Mouse (Mus musculus): Measurements from ENCODE around the gene Tm6sf1. TPM values are rescaled to one million over a fixed set of nuclear protein-coding genes. Genes with fewer than 3 reads are reported as not detected.

Gene Tm6sf1
- polyA plus RNA-seq (2012; rRNA removed): 39.2 and 40.9 TPM in 2 replicates

DNA sequence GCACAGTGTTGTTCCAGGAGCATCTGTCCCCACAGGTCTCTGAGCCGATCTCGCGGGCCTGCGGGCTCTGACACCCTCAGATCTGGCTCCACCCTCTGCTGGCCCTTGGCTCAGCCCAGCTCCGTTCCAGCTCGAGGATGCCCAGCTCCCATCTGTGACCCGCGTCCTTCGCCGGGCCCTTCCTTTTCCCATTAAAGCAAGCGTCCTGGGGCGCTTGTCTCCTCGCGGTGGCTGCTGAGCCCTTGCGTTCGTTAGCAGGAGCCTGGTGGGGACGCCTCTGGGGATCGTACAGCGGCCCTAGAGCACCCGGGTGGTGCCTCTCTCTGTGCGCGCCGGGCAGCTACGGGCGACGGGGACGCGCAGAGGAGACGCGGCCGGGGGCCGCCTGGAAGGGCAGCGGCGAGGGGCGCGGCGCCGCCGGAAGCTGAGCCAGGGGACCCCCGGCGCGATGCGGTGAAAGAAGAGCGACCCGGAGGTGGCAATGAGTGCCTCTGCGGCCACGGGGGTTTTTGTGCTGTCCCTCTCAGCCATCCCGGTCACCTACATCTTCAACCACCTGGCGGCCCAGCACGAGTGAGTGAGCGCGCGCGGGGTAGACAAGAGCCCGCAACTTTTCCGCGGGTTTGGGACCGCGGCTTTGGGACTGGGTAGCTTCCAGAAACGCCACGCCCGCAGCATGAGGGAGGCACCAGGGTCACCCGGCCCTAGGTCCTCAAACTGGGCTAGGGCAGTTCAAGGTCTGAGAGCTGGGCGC is at the start of gene Tm6sf1:
Gene Tm6sf1 (plus strand): TSS at position 34 of the 754 bp plus-strand sequence.
- H3K27ac ChIP-seq (ENCODE audit: insufficient read depth, low read length): no peak within 1 kb of the TSS
- peak within 1 kb of the TSS; percentile 6 for H3K4me3 ChIP-seq (replicated peaks; ENCODE audit: insufficient read depth, low read depth, low read length)
- H3K4me1 ChIP-seq (ENCODE audit: control insufficient read depth, insufficient read depth, low read length): no peaks in the 10 kb centered on the region; the same call in 1 of the 2 replicates
- DNase-seq: peak; percentile 34 to 36
- H3K27me3 ChIP-seq (ENCODE audit: control insufficient read depth, insufficient read depth, low read length): peaks cover 2% of the 10 kb centered on the region; the same call in 1 of the 2 replicates
- WGBS: 1% methylated on average over 64 of the region's 64 CpGs
- TF ChIP-seq POLR2A (IDR thresholded peaks at IDR 0.05; ENCODE audit: borderline replicate concordance, insufficient read depth, low read length) (no peak), CTCF (IDR thresholded peaks at IDR 0.05; ENCODE audit: borderline replicate concordance, insufficient read depth, low read depth, low read length) (no peak)

DNA sequence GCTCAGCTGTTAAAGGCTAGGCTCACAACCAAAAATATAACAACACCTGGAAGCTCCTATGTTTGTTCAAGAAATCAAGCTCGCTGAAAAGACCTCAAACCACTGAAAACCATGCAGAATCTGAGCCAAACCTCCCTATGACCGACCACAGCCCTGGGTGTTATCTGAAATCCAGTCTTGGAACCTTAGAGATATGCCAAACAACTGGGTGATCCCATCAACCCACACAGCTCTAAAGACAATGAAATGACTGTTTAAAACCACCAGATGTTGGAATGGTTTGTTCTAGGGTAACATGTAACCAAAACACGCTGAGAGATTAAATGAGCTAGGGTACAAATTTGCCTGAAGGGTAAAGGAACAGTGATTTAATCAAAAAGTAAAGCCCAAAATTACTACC is 33.9 kb upstream of the Tm6sf1 start:
- no peaks in the 10 kb centered on the region for H3K27me3 ChIP-seq (ENCODE audit: control insufficient read depth, insufficient read depth, low read length)
- H3K4me3 ChIP-seq (replicated peaks; ENCODE audit: insufficient read depth, low read depth, low read length): no peak overlapping the region
- no peak for DNase-seq
- 85% methylated on average over 3 of the region's 3 CpGs for WGBS
- no peak for TF ChIP-seq CTCF (IDR thresholded peaks at IDR 0.05; ENCODE audit: borderline replicate concordance, insufficient read depth, low read depth, low read length)
- TF ChIP-seq POLR2A (IDR thresholded peaks at IDR 0.05; ENCODE audit: borderline replicate concordance, insufficient read depth, low read length): no peak
- no peak overlapping the region for H3K27ac ChIP-seq (ENCODE audit: insufficient read depth, low read length)
- H3K4me1 ChIP-seq (ENCODE audit: control insufficient read depth, insufficient read depth, low read length): no peaks in the 10 kb centered on the region

DNA sequence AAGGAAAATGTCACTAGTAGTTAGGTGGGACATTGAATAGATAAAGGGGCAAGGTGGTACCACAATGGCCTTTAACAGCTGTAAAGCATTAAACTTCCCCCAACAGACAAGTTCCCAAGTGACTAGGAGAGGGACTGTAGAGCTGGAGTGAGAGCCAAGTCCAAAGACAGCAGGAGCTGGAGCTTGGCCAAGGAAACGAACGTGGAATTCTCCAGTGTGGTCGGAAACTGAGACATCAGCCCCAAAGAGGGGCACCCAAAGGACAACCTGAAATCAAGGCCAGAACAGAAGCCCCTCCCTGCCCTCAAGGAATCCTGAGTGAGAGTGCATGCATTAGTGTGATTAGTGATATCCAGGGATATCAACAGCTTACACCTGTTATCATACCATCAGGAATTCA is 33.4 kb upstream of the Tm6sf1 start:
- no peaks in the 10 kb centered on the region for H3K27me3 ChIP-seq (ENCODE audit: control insufficient read depth, insufficient read depth, low read length)
- no peaks in the 10 kb centered on the region for H3K4me1 ChIP-seq (ENCODE audit: control insufficient read depth, insufficient read depth, low read length)
- H3K4me3 ChIP-seq (replicated peaks; ENCODE audit: insufficient read depth, low read depth, low read length): no peak overlapping the region
- 11% methylated on average over 3 of the region's 3 CpGs for WGBS
- DNase-seq: no peak
- TF ChIP-seq POLR2A (IDR thresholded peaks at IDR 0.05; ENCODE audit: borderline replicate concordance, insufficient read depth, low read length) (no peak), CTCF (IDR thresholded peaks at IDR 0.05; ENCODE audit: borderline replicate concordance, insufficient read depth, low read depth, low read length) (no peak)
- H3K27ac ChIP-seq (ENCODE audit: insufficient read depth, low read length): no peak overlapping the region

DNA sequence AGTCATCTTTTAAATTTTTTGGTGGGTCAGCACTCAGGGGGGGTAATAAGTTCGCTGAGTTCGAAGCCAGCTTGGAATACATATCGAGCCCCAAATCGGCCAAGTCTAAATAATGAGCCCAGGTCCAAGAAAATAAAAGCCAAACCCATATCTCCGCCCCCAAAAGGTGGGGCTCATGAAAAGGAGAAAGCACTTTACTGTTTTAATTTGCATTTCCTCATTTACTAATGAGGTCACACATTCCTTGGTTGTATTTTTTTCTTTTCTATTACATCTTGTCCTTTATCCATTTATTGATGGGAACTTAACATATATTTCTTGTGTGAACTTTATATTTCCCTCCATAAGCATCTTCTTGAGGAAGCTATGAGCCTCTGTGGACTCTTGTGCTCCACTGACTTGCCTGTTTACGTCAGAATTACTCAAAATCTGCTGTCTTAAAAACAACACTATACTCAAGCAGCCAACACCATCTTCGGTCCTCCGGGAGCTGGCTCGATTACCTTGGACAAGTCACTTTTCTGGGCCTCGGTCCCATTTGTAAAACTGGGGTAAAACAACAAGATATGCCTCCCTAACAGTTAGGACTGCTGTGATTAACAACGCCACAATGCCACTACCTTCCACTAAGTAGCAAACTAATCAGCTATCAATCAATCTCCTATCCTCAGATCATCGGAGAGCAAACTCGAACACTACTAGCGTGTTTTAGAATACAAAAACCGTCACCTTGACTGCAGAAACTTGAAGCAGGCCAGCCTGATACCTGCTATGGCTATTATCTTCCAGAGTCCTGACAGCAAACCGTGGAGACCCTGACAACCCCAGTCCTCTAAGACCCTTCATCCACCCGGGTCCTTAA is 30.8 kb upstream of the Tm6sf1 start:
- H3K27me3 ChIP-seq (ENCODE audit: control insufficient read depth, insufficient read depth, low read length): no peaks in the 10 kb centered on the region; the same call in 1 of the 2 replicates
- peak overlapping the region; percentile 58 for H3K4me3 ChIP-seq (replicated peaks; ENCODE audit: insufficient read depth, low read depth, low read length)
- 39% methylated on average over 17 of the region's 17 CpGs for WGBS
- no peak overlapping the region for H3K27ac ChIP-seq (ENCODE audit: insufficient read depth, low read length)
- peak in 1 of 2 experiments; percentile 5 for DNase-seq
- H3K4me1 ChIP-seq (ENCODE audit: control insufficient read depth, insufficient read depth, low read length): no peaks in the 10 kb centered on the region
- TF ChIP-seq POLR2A (IDR thresholded peaks at IDR 0.05; ENCODE audit: borderline replicate concordance, insufficient read depth, low read length) (no peak), CTCF (IDR thresholded peaks at IDR 0.05; ENCODE audit: borderline replicate concordance, insufficient read depth, low read depth, low read length) (no peak)

DNA sequence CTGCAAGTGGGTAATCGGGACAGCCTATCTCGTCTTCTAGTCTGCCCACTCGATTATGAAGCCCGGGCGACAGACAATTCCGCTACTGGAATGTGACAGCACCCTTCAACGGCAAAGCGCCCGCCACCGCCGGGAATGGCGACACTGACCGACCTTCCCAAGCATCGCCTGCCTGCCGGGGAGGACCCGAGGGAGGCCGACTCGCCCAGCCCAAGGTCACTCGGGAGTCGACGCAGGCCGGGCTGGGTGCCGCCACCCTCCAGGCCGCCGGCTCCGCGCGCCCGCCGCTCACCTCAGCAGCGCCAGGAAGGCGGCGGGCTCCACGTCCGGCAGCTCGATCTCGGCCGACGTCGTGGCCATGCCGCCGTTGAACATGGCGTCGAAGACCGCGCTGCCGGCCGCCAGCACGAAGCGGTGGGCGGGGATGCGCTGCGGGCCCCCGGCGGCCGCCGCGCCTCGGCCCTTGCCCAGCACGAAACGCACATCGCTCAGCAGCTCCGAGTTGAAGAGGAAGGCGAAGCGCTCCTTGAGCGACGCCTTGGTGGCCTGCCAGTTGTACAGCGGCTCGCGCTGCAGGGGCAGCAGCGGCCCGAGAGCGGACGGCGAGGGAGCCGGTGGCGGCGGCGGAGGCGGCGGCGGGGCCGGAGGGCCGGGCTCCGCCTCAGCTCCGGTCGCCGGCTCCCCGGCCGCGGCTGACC is 30.0 kb upstream of the Tm6sf1 start:
- no peaks in the 10 kb centered on the region; the same call in 1 of the 2 replicates for H3K27me3 ChIP-seq (ENCODE audit: control insufficient read depth, insufficient read depth, low read length)
- peak overlapping the region; percentile 58 for H3K4me3 ChIP-seq (replicated peaks; ENCODE audit: insufficient read depth, low read depth, low read length)
- peak; percentile 28 to 65 for DNase-seq
- TF ChIP-seq POLR2A (IDR thresholded peaks at IDR 0.05; ENCODE audit: borderline replicate concordance, insufficient read depth, low read length) (no peak), CTCF (IDR thresholded peaks at IDR 0.05; ENCODE audit: borderline replicate concordance, insufficient read depth, low read depth, low read length) (no peak)
- no peak overlapping the region for H3K27ac ChIP-seq (ENCODE audit: insufficient read depth, low read length)
- under 1% methylated on average over 88 of the region's 91 CpGs for WGBS
- H3K4me1 ChIP-seq (ENCODE audit: control insufficient read depth, insufficient read depth, low read length): no peaks in the 10 kb centered on the region

DNA sequence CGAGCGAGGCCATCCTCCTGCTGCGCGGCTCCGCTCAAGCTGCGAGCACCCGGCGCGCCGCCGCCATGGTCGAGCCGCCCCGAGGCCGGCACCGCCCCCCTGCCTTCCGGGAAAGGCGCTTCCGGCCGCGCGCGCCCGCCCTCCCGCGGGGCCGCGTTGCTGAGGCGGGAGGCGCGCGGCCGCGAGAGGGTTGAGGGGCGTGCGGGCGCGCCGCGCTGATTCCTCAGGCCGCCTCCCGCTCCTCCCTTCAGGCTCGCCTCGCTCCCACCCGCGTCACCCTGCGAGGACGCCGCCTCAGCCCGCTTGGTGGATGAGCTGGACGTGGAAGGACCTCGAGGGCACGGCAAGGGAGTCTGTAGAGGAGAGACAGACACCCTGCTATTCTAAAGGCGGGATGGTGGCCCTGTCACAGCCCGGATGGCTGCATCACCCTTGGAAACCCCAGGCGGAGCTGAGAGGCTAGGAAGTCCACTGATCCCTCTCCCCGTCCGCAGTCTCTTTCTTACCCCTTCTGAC is 29.4 kb upstream of the Tm6sf1 start, which contains the start of gene Btbd1:
Gene Btbd1 (minus strand): TSS at position 53 of the 516 bp plus-strand sequence.
- no peaks in the 10 kb centered on the region; the same call in 1 of the 2 replicates for H3K27me3 ChIP-seq (ENCODE audit: control insufficient read depth, insufficient read depth, low read length)
- no peaks in the 10 kb centered on the region for H3K4me1 ChIP-seq (ENCODE audit: control insufficient read depth, insufficient read depth, low read length)
- no peak within 1 kb of the TSS for H3K27ac ChIP-seq (ENCODE audit: insufficient read depth, low read length)
- peak in 1 of 2 experiments; percentile 68 for DNase-seq
- H3K4me3 ChIP-seq (replicated peaks; ENCODE audit: insufficient read depth, low read depth, low read length): peak within 1 kb of the TSS; percentile 58
- 2% methylated on average over 58 of the region's 58 CpGs for WGBS
- TF ChIP-seq POLR2A (IDR thresholded peaks at IDR 0.05; ENCODE audit: borderline replicate concordance, insufficient read depth, low read length) (no peak), CTCF (IDR thresholded peaks at IDR 0.05; ENCODE audit: borderline replicate concordance, insufficient read depth, low read depth, low read length) (no peak)

DNA sequence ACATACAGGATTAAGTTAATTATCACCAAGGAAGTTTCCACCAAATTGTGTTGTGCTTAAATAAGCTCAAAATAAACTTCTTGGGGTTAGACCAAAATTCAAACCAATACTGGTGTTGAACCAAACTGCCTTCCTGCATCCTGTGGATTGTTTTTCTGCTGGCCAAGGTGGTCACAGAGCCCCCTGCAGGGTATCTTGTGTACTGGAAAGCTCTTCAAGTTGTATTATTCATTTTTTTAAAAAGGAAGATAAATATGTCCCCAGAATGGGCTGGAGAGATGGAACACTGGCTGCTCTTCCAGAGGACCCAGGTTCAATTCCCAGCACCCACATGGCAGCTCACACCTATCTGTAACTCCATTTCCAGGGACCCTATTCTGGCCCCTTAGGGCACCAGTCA is 24.0 kb upstream of the Tm6sf1 start:
- TF ChIP-seq POLR2A (IDR thresholded peaks at IDR 0.05; ENCODE audit: borderline replicate concordance, insufficient read depth, low read length) (no peak), CTCF (IDR thresholded peaks at IDR 0.05; ENCODE audit: borderline replicate concordance, insufficient read depth, low read depth, low read length) (no peak)
- no peak for DNase-seq
- no peaks in the 10 kb centered on the region for H3K4me1 ChIP-seq (ENCODE audit: control insufficient read depth, insufficient read depth, low read length)

More for the DNA sequence above, 24.0 kb upstream of the Tm6sf1 start:
- H3K27ac ChIP-seq (ENCODE audit: insufficient read depth, low read length): no peak overlapping the region
- no peak overlapping the region for H3K4me3 ChIP-seq (replicated peaks; ENCODE audit: insufficient read depth, low read depth, low read length)
- peaks cover 2% of the 10 kb centered on the region; the same call in 1 of the 2 replicates for H3K27me3 ChIP-seq (ENCODE audit: control insufficient read depth, insufficient read depth, low read length)
